In the genomic region with DNA sequence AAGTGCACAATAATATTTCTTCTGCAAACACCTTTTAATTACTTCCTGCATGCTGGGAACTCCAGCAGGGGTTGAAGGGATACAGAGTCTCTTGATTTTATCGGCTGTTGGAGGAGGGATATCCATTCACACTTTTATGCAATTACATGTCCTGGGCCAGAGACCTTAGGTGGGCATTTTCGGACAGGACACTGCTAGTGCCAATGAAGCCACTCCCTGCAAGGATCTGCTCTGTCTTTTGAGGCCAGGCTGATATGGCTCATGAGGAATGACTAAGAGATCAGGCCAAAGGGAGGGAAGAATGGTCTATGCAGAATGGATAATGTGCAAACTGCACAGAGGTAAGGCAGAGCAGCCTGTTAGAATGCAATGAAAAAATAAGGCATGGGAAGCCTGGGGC, we compare ENCODE assay signal across 31 mouse cellular contexts.
"Had no signal": no experiment of that assay in that cellular context is flagged by ENCODE, and none has a peak within 500 bp of the region (broad histone marks: within the 10 kb centered on the region; RNA-seq: fewer than 3 reads in every experiment).

No protein-coding gene starts in this region.

- H3K4me3 ChIP-seq: limb, embryonic 10.5 days; limb, embryonic 12.5 days; limb, embryonic 13.5 days; limb, embryonic 15.5 days; liver, embryonic 12.5 days; liver, embryonic 13.5 days; liver, embryonic 15.5 days; lung, embryonic 15.5 days; megakaryocyte, embryonic 14.5 days; midbrain, embryonic 12.5 days; midbrain, embryonic 13.5 days; midbrain, embryonic 15.5 days; myocyte; neural tube, embryonic 12.5 days; neural tube, embryonic 13.5 days had no signal

- DNase-seq: left cerebral cortex, postnatal 4 days; liver; liver, embryonic 13.5 days; liver, postnatal 0 days; lung, adult 18-20 months; lung, adult 2 months; lung, embryonic 14.5 days; lung, postnatal 10 days; lung, postnatal 14 days; lung, postnatal 36 days; lung, postnatal 4 days; midbrain, embryonic 14.5 days had no signal

- H3K4me2 ChIP-seq: limb, embryonic 12.5 days; limb, embryonic 13.5 days; limb, embryonic 15.5 days; liver, embryonic 11.5 days; liver, embryonic 12.5 days; liver, embryonic 13.5 days; liver, embryonic 15.5 days; lung, embryonic 14.5 days; lung, embryonic 15.5 days; midbrain, embryonic 12.5 days; midbrain, embryonic 13.5 days; midbrain, embryonic 15.5 days; neural tube, embryonic 12.5 days; neural tube, embryonic 13.5 days had no signal

- H3K27me3 ChIP-seq: limb, embryonic 12.5 days; limb, embryonic 13.5 days; limb, embryonic 15.5 days; liver, embryonic 12.5 days; liver, embryonic 13.5 days; liver, embryonic 15.5 days; lung, embryonic 15.5 days; megakaryocyte, embryonic 14.5 days; midbrain, embryonic 12.5 days; midbrain, embryonic 13.5 days; midbrain, embryonic 15.5 days; neural tube, embryonic 12.5 days; neural tube, embryonic 13.5 days had no signal

- H3K4me1 ChIP-seq: limb, embryonic 15.5 days; liver, embryonic 12.5 days; liver, embryonic 13.5 days; liver, embryonic 15.5 days; lung, embryonic 15.5 days; megakaryocyte, embryonic 14.5 days; midbrain, embryonic 12.5 days; midbrain, embryonic 13.5 days; midbrain, embryonic 15.5 days; neural tube, embryonic 12.5 days; neural tube, embryonic 13.5 days had no signal

- H3K9ac ChIP-seq: limb, embryonic 12.5 days; limb, embryonic 13.5 days; limb, embryonic 15.5 days; liver, embryonic 12.5 days; liver, embryonic 13.5 days; liver, embryonic 14.5 days; liver, embryonic 15.5 days; liver, postnatal 0 days; lung, embryonic 14.5 days; lung, embryonic 15.5 days; midbrain, embryonic 12.5 days; midbrain, embryonic 13.5 days; midbrain, embryonic 15.5 days; neural tube, embryonic 12.5 days; neural tube, embryonic 13.5 days had no signal

- ATAC-seq: liver, embryonic 12.5 days; liver, postnatal 0 days; lung, postnatal 0 days; midbrain, embryonic 13.5 days; midbrain, embryonic 15.5 days; midbrain, embryonic 16.5 days had no signal

- H3K36me3 ChIP-seq: limb, embryonic 10.5 days; limb, embryonic 12.5 days; limb, embryonic 13.5 days; limb, embryonic 15.5 days; liver, embryonic 12.5 days; liver, embryonic 13.5 days; liver, embryonic 15.5 days; lung, embryonic 15.5 days; midbrain, embryonic 12.5 days; midbrain, embryonic 13.5 days; midbrain, embryonic 15.5 days; neural tube, embryonic 12.5 days; neural tube, embryonic 13.5 days had no signal

- H3K27ac ChIP-seq: limb, embryonic 10.5 days; limb, embryonic 12.5 days; limb, embryonic 13.5 days; limb, embryonic 15.5 days; liver, embryonic 12.5 days; liver, embryonic 13.5 days; liver, embryonic 14.5 days; liver, embryonic 15.5 days; lung, embryonic 15.5 days; macrophage; midbrain, embryonic 12.5 days; midbrain, embryonic 13.5 days; midbrain, embryonic 15.5 days; neural tube, embryonic 12.5 days; neural tube, embryonic 13.5 days had no signal

- H3K9me3 ChIP-seq: limb, embryonic 10.5 days; limb, embryonic 12.5 days; limb, embryonic 13.5 days; limb, embryonic 15.5 days; liver, embryonic 12.5 days; liver, embryonic 13.5 days; liver, embryonic 15.5 days; lung, embryonic 15.5 days; megakaryocyte, embryonic 14.5 days; midbrain, embryonic 12.5 days; midbrain, embryonic 13.5 days; midbrain, embryonic 15.5 days; neural tube, embryonic 12.5 days; neural tube, embryonic 13.5 days had no signal
